Mouse (Mus musculus): Measurements from ENCODE around the gene Gabrp. TPM values are rescaled to one million over a fixed set of nuclear protein-coding genes. Genes with fewer than 3 reads are reported as not detected.

Gabrp gene
- polyA plus RNA-seq (2015; fragmentation: Nextera tagmentation; extraction: Ambion mirVana), result not detected in 2 replicates

DNA sequence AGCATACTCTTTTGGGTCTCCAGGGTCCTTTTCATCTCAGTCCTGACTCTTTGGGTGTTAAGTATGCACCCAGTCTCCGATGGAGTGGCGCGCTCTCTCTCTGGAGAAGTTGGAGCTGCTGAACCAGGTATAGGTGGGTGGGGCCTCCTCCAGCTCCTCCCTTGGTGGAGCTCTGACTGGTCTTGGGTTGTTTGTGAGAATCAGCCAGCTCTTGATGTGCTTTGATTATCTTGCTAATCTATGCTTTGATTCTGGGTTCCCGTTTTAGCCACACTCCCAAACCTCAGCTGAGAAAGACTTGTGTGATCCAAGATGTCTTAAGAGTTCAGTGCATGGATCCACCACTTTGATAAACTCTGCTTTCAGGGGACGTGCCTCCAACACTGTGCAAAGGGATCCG, at the start of gene Gabrp:
Gabrp (minus strand) TSS at position 101 of the 400 bp plus-strand sequence.
- no peak within 1 kb of the TSS for H3K9ac ChIP-seq
- H3K27ac ChIP-seq (replicated peaks), result no peak within 1 kb of the TSS
- WGBS (ENCODE audit: insufficient replicate concordance), result 35% methylated on average over 6 of the region's 6 CpGs
- no peaks in the 10 kb centered on the region for H3K27me3 ChIP-seq
- ATAC-seq (ENCODE audit: insufficient read depth), result no peak
- no peaks in the 10 kb centered on the region for H3K4me1 ChIP-seq (replicated peaks)
- H3K9me3 ChIP-seq (replicated peaks), result no peaks in the 10 kb centered on the region
- H3K4me3 ChIP-seq (replicated peaks), result no peak within 1 kb of the TSS
- H3K36me3 ChIP-seq (replicated peaks), result no peaks in the 10 kb centered on the region
- H3K4me2 ChIP-seq, result no peak within 1 kb of the TSS

DNA sequence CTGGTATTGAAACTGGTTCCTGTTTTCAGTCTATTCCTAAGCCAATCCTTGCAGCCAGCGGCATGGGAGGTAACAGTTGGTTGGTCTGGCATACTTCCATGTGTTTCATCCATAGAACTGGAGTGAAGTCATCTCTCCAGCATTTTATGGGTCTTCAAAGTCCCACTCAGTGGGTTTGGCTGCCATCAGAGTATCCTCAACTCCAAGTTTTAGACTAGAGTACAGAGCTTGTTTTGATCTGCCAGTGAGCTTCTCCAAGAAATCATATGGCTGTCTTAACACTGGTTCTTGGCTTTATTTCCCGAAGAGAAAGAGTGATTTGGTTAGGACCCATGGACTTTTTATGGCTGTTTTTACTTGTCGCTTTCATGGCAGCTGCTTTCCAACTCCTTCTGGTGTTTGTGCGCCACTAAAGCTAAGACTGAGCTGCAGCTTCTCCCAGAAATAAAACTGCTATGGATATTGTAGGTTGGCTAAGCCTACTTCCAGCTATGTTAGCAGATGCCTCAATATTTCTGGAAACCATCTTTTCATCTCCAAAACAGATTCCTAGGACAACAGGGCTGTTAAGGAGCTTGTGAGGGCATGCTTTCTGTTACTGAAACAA, 48.5 kb upstream of the Gabrp start:
- no peaks in the 10 kb centered on the region for H3K27me3 ChIP-seq
- no peak overlapping the region for H3K4me2 ChIP-seq
- H3K4me1 ChIP-seq (replicated peaks), result no peaks in the 10 kb centered on the region

DNA sequence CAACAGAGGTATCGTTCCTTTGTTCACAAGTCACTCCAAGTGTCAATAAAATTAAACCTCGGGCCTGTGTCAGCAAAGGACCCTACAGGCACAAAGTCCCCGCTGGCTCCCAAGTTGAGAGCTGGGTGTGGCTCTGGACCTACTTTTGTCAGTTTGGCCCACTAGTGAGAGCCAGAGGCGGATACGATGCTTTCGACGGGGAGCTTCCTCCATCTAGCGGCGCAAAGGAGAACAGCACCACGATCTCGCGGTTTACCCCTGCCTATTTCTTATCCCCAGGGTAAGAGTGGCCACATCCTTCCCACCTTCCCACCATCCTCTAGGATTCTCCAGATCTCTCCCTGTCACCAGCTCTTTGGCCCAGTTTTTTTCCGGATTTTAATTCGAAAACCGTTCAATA, 35.5 kb upstream of the Gabrp start:
- no peak overlapping the region for H3K9ac ChIP-seq
- H3K4me3 ChIP-seq (replicated peaks), result no peak overlapping the region
- no peak for ATAC-seq (ENCODE audit: insufficient read depth)
- no peak overlapping the region for H3K4me2 ChIP-seq
- no peaks in the 10 kb centered on the region for H3K4me1 ChIP-seq (replicated peaks)
- no peak overlapping the region for H3K27ac ChIP-seq (replicated peaks)
- H3K27me3 ChIP-seq, result no peaks in the 10 kb centered on the region
- no peaks in the 10 kb centered on the region for H3K36me3 ChIP-seq (replicated peaks)
- 6% methylated on average over 15 of the region's 15 CpGs for WGBS (ENCODE audit: insufficient replicate concordance)
- H3K9me3 ChIP-seq (replicated peaks), result no peaks in the 10 kb centered on the region

More for the DNA sequence above, 48.5 kb upstream of the Gabrp start:
- H3K27ac ChIP-seq (replicated peaks), result no peak overlapping the region
- no peak overlapping the region for H3K9ac ChIP-seq
- no peaks in the 10 kb centered on the region for H3K36me3 ChIP-seq (replicated peaks)
- H3K4me3 ChIP-seq (replicated peaks), result no peak overlapping the region
- 57% methylated on average over 4 of the region's 4 CpGs for WGBS (ENCODE audit: insufficient replicate concordance)
- ATAC-seq (ENCODE audit: insufficient read depth), result no peak
- no peaks in the 10 kb centered on the region for H3K9me3 ChIP-seq (replicated peaks)

DNA sequence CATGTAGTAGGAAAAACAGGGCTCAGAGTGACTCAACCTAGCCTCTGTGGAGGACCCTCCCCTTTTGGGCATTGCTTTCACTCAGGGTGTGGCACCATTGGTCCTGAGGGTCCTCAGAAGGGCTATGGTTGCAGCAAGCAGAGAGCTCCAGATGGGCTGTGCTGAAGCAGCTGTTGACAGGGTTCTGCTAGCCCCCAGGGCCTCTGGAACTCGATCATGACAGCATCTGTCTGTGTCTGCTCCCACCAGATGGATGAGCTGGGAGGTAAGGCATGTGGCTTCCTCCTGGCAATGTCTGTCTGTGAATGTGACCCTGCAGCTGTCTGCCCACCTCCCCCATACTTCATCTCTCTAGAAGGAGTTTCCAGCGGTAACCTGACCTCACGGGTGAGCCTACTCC, 29.0 kb upstream of the Gabrp start:
- no peak overlapping the region for H3K4me3 ChIP-seq (replicated peaks)
- H3K36me3 ChIP-seq (replicated peaks), result no peaks in the 10 kb centered on the region
- H3K9ac ChIP-seq, result no peak overlapping the region
- ATAC-seq (ENCODE audit: insufficient read depth), result no peak
- no peaks in the 10 kb centered on the region for H3K27me3 ChIP-seq
- no peaks in the 10 kb centered on the region for H3K4me1 ChIP-seq (replicated peaks)
- no peak overlapping the region for H3K4me2 ChIP-seq
- H3K9me3 ChIP-seq (replicated peaks), result no peaks in the 10 kb centered on the region
- H3K27ac ChIP-seq (replicated peaks), result no peak overlapping the region
- WGBS (ENCODE audit: insufficient replicate concordance), result 24% methylated on average over 3 of the region's 3 CpGs

DNA sequence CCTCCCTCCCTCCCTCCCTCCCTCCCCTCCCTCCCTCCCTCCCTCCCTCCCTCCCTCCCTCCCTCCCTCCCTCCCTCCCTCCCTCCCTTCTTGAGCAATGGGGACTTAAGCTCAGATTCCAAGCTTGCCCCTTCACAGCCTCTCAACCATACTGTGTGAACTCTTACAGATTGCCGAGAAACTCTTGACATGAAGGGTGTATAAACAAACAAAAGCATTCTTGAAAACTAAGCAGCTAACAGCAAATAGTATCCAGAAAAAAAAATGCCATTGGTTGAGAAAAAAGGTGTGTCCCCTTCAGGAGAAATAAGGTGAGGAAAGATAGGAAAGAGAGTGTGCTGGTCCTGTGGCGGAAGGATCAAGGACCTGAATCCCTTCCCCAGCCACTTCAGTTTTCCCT, 24.4 kb upstream of the Gabrp start:
- H3K36me3 ChIP-seq (replicated peaks), result no peaks in the 10 kb centered on the region
- H3K27me3 ChIP-seq, result no peaks in the 10 kb centered on the region
- H3K27ac ChIP-seq (replicated peaks), result no peak overlapping the region
- 43% methylated on average over 2 of the region's 2 CpGs for WGBS (ENCODE audit: insufficient replicate concordance)
- ATAC-seq (ENCODE audit: insufficient read depth), result no peak
- no peaks in the 10 kb centered on the region for H3K9me3 ChIP-seq (replicated peaks)
- H3K4me1 ChIP-seq (replicated peaks), result no peaks in the 10 kb centered on the region
- no peak overlapping the region for H3K4me2 ChIP-seq
- no peak overlapping the region for H3K9ac ChIP-seq
- no peak overlapping the region for H3K4me3 ChIP-seq (replicated peaks)

DNA sequence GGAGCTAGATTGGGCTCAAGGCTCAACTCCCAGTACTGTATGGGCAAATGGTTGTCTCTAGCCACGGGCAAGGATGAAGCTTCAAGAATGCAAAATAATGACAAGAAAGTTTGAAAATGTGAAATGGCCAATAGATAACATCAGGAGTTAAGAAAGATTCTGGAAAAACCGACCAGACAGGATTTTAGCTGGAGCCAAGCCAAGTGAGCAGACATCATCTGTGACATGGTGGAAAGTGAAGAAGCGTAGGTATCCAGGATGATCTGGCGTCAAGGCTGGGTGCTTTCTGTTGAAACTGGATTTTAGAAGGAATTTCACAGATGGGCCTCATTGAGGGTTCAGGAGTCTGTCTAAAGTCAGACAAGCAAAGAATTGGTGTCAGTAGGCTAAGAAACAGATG, 20.2 kb upstream of the Gabrp start, which contains the start of gene D130052B06Rik:
D130052B06Rik (plus strand) TSS at position 317 of the 400 bp plus-strand sequence.
- Histone ChIP-seq H3K9ac (no peak within 1 kb of the TSS), H3K27me3 (no peaks in the 10 kb centered on the region), H3K27ac (replicated peaks) (no peak within 1 kb of the TSS), H3K4me2 (no peak within 1 kb of the TSS), H3K36me3 (replicated peaks) (no peaks in the 10 kb centered on the region), H3K9me3 (replicated peaks) (no peaks in the 10 kb centered on the region), H3K4me1 (replicated peaks) (no peaks in the 10 kb centered on the region), H3K4me3 (replicated peaks) (no peak within 1 kb of the TSS)
- WGBS (ENCODE audit: insufficient replicate concordance), result 55% methylated on average over 4 of the region's 4 CpGs
- no peak for ATAC-seq (ENCODE audit: insufficient read depth)

DNA sequence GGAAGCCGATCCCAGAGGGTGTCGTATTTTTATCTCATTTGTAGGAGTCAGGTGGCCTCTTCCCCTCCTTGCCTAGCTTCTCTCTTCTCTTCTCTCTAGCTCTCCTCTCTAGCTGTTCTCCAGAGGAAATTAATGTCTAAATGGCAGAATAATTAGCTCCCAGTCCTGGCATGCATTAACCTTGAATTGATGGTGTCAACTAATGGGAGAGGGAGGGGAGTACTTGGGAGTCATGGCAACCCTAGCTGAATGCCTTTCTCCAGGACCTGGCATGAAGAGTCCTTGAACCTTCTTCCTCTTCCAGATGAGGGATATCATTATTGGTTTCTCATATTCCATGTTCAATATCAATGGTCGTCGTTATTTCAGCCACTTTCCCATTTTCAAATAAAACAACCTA, 17.9 kb upstream of the Gabrp start:
- Histone ChIP-seq H3K27me3 (no peaks in the 10 kb centered on the region), H3K36me3 (replicated peaks) (no peaks in the 10 kb centered on the region), H3K27ac (replicated peaks) (no peak overlapping the region), H3K9me3 (replicated peaks) (no peaks in the 10 kb centered on the region), H3K9ac (no peak overlapping the region), H3K4me2 (no peak overlapping the region), H3K4me1 (replicated peaks) (no peaks in the 10 kb centered on the region), H3K4me3 (replicated peaks) (no peak overlapping the region)
- no peak for ATAC-seq (ENCODE audit: insufficient read depth)
- WGBS (ENCODE audit: insufficient replicate concordance), result 61% methylated on average over 4 of the region's 4 CpGs

DNA sequence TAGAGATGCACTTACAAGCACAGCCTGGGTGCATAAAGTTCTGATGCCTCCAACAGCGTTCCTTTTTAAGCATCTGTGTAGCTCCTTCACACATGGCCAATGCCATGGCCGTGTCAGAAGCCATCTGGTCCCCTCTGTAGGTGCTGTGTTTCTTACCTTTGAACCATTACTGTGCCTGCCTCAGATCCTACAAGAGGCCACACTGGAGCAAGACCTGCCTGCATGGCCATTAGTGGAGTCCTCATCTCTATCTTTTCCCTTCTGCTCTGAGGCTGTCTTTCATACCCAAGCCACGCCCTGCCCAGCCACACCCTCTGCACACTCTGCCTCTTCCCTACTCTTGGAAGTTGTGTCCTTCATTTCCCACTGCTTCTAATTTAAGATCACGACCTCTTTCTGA, 14.1 kb upstream of the Gabrp start:
- Histone ChIP-seq H3K27me3 (no peaks in the 10 kb centered on the region), H3K4me2 (no peak overlapping the region), H3K36me3 (replicated peaks) (no peaks in the 10 kb centered on the region), H3K9ac (no peak overlapping the region), H3K4me3 (replicated peaks) (no peak overlapping the region), H3K9me3 (replicated peaks) (no peaks in the 10 kb centered on the region), H3K4me1 (replicated peaks) (no peaks in the 10 kb centered on the region), H3K27ac (replicated peaks) (no peak overlapping the region)
- 54% methylated on average over 4 of the region's 4 CpGs for WGBS (ENCODE audit: insufficient replicate concordance)
- no peak for ATAC-seq (ENCODE audit: insufficient read depth)

DNA sequence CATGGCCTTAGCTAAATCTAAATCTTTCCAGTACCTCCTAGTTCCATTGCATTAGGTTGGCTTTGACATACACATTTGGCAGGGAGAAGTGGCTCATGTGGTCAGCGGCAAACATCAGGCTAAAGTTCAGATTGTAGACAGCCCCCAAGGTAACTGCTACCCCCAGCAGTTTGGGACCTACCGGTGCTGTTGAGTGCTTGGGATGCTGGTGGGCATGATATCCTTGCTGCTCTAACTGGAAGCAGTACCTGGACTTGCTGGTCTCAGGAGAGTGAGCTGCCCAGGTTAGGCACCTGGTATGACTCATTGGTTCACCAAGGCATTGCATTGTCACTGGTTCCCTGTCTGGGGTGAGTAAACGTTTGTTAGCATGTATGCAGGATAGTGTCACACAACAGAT, 12.0 kb upstream of the Gabrp start:
- Histone ChIP-seq H3K4me3 (replicated peaks) (no peak overlapping the region), H3K9ac (no peak overlapping the region), H3K27me3 (no peaks in the 10 kb centered on the region), H3K9me3 (replicated peaks) (no peaks in the 10 kb centered on the region), H3K36me3 (replicated peaks) (no peaks in the 10 kb centered on the region), H3K4me2 (no peak overlapping the region), H3K27ac (replicated peaks) (no peak overlapping the region), H3K4me1 (replicated peaks) (no peaks in the 10 kb centered on the region)
- 68% methylated on average over 3 of the region's 3 CpGs for WGBS (ENCODE audit: insufficient replicate concordance)
- no peak for ATAC-seq (ENCODE audit: insufficient read depth)

DNA sequence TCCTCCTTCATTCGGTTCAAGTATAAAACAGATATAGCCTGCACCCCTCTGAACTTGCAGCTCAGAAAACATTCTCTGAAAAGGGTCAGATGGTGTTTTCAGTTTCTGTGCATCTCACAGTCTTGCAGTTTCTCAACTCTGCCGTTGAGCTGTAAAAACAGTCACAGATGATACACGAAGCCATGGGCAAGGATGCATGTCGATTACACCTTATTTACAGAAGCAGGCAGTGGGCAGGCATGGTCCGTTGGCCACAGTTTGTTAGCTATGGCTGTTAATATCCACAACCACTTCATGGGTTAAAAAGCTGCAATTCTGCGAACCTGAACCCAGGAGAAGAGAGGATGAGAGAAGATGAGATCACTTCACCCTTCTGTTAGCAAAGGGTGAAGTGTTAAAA, 7.9 kb upstream of the Gabrp start:
- Histone ChIP-seq H3K27me3 (no peaks in the 10 kb centered on the region), H3K9me3 (replicated peaks) (no peaks in the 10 kb centered on the region), H3K4me2 (no peak overlapping the region), H3K36me3 (replicated peaks) (no peaks in the 10 kb centered on the region), H3K4me3 (replicated peaks) (no peak overlapping the region), H3K27ac (replicated peaks) (no peak overlapping the region), H3K9ac (no peak overlapping the region), H3K4me1 (replicated peaks) (no peaks in the 10 kb centered on the region)
- ATAC-seq (ENCODE audit: insufficient read depth), result no peak
- WGBS (ENCODE audit: insufficient replicate concordance), result 58% methylated on average over 6 of the region's 6 CpGs

DNA sequence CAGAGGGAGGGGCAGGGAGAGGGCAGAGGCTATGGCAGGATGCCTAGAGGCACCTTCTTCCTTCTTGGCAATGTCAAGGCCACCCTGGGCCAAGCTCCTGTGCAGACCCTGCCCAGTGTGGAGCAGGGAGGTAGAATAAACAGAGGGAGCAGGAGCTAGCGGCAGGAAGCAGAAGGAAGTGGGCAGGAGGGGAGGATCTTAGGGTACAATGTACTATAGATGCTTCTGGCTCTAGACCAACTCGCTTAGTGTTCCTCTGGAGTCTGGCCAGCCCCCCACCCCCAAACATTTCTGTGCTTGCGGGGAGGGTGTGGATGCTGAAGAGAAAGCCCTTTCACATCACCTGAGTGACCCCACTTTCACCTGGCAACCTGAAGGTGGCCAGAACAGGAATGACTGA, 862 bp upstream of the Gabrp start:
- H3K4me1 ChIP-seq (replicated peaks), result no peaks in the 10 kb centered on the region
- H3K27ac ChIP-seq (replicated peaks), result no peak overlapping the region
- H3K9me3 ChIP-seq (replicated peaks), result no peaks in the 10 kb centered on the region
- WGBS (ENCODE audit: insufficient replicate concordance), result 23% methylated on average over 3 of the region's 3 CpGs
- ATAC-seq (ENCODE audit: insufficient read depth), result no peak
- no peak overlapping the region for H3K4me2 ChIP-seq
- no peaks in the 10 kb centered on the region for H3K27me3 ChIP-seq
- H3K36me3 ChIP-seq (replicated peaks), result no peaks in the 10 kb centered on the region
- H3K9ac ChIP-seq, result no peak overlapping the region
- H3K4me3 ChIP-seq (replicated peaks), result no peak overlapping the region

DNA sequence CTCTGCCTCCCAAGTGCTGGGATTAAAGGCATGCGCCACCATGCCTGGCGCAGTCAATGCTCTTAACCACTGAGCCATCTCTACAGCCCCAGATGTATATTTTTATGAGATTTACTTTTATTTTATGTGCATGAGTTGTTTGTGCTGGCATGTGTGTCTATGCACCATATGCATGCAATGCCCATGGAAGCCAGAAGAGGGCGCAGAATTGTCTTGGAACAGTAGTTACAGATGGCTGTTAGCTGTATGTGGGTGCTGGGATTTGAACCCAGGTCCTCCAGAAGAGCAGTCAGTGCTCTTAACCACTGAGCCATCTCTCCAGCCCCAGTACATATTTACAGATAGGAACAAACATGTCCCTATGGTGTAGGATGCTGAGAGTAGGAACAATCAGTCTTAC, 3.8 kb downstream of the Gabrp start:
- WGBS (ENCODE audit: insufficient replicate concordance), result 66% methylated on average over 3 of the region's 3 CpGs
- Histone ChIP-seq H3K9me3 (replicated peaks) (no peaks in the 10 kb centered on the region), H3K4me1 (replicated peaks) (no peaks in the 10 kb centered on the region), H3K4me2 (no peak overlapping the region), H3K4me3 (replicated peaks) (no peak overlapping the region), H3K9ac (no peak overlapping the region), H3K36me3 (replicated peaks) (no peaks in the 10 kb centered on the region), H3K27me3 (no peaks in the 10 kb centered on the region), H3K27ac (replicated peaks) (no peak overlapping the region)
- no peak for ATAC-seq (ENCODE audit: insufficient read depth)

All from liver, embryonic 15.5 days (tissue).